Mouse (Mus musculus) megakaryocyte, adult 5-6 weeks (primary cell): ENCODE measurements around the gene Pdcd2. TPM values are rescaled to one million over a fixed set of nuclear protein-coding genes. Genes with fewer than 3 reads are reported as not detected.
A peak's percentile ranks its signal among the peaks of the same experiment; 100 is the strongest.
"Not testable (repeated sequence)": the region's sequence is repeated elsewhere in the genome, so short reads cannot be mapped to it uniquely, and the experiment has no call there.

Experiments
- ATAC-seq: 2 replicates; pipeline ENCODE4 v1.8.0; 2016; ENCODE audit warnings: mild to moderate bottlenecking, inconsistent platforms; ENCODE audit not compliant: poor library complexity, severe bottlenecking
- total RNA-seq, 2 experiments: library from RNA; stranded (forward) in 1 of 2; stranded (reverse) in 1 of 2; fragments of 153-499, 151-499 nt in 1 of 2; fragments of 221-1000, 200-1000 nt in 1 of 2; gene quantifications; 2 replicates each; pipeline versions ENCODE4 v1.2.3 to v1.2.4; 2015 to 2017

Pdcd2 gene
- total RNA-seq (2015) = 33.8 and 35.0 TPM in 2 replicates
- total RNA-seq (2017) = 30.7 and 48.8 TPM in 2 replicates

GRCm38 (mm10) chr17:15526986-15527810 lies at the start of gene Pdcd2:
Pdcd2 (minus strand) TSS chr17:15527301.
- peak; percentile 96 for ATAC-seq

- no peak for ATAC-seq
Measured at GRCm38 (mm10) chr17:15575056-15575455, 48.0 kb upstream of the Pdcd2 start.

GRCm38 (mm10) chr17:15566908-15567307 lies 39.8 kb upstream of the Pdcd2 start:
- ATAC-seq = no peak

GRCm38 (mm10) chr17:15564928-15565300 lies 37.8 kb upstream of the Pdcd2 start:
- no peak for ATAC-seq

- peak; percentile 99 for ATAC-seq
Measured at GRCm38 (mm10) chr17:15564014-15564927, 37.2 kb upstream of the Pdcd2 start, which contains the start of gene Prdm9. Prdm9 (minus strand) TSS chr17:15564354.

GRCm38 (mm10) chr17:15559946-15560345 lies 32.8 kb upstream of the Pdcd2 start:
- no peak for ATAC-seq

GRCm38 (mm10) chr17:15549713-15550112 lies 22.6 kb upstream of the Pdcd2 start:
- ATAC-seq = no peak

- no peak for ATAC-seq
Measured at GRCm38 (mm10) chr17:15546440-15546839, 19.3 kb upstream of the Pdcd2 start.

- ATAC-seq = not testable (repeated sequence)
Measured at GRCm38 (mm10) chr17:15543868-15544267, 16.8 kb upstream of the Pdcd2 start.

- no peak for ATAC-seq
Measured at GRCm38 (mm10) chr17:15540309-15540708, 13.2 kb upstream of the Pdcd2 start.

GRCm38 (mm10) chr17:15536457-15536904 lies 9.4 kb upstream of the Pdcd2 start:
- ATAC-seq = peak; percentile 55

GRCm38 (mm10) chr17:15535943-15536342 lies 8.8 kb upstream of the Pdcd2 start:
- ATAC-seq = peak; percentile 55

- peak; percentile 55 for ATAC-seq
Measured at GRCm38 (mm10) chr17:15535162-15535800, 8.2 kb upstream of the Pdcd2 start.

GRCm38 (mm10) chr17:15530141-15530540 lies 3.0 kb upstream of the Pdcd2 start:
- no peak for ATAC-seq

- ATAC-seq = no peak
Measured at GRCm38 (mm10) chr17:15528887-15529286, 1.8 kb upstream of the Pdcd2 start.

- no peak for ATAC-seq
Measured at GRCm38 (mm10) chr17:15527811-15528136, 673 bp upstream of the Pdcd2 start.

GRCm38 (mm10) chr17:15526304-15526703 lies 797 bp downstream of the Pdcd2 start:
- ATAC-seq = no peak

GRCm38 (mm10) chr17:15518766-15519165 lies 8.3 kb downstream of the Pdcd2 start:
- no peak for ATAC-seq

- no peak for ATAC-seq
Measured at GRCm38 (mm10) chr17:15518186-15518585, 8.9 kb downstream of the Pdcd2 start.

- ATAC-seq = no peak
Measured at GRCm38 (mm10) chr17:15517776-15518175, 9.3 kb downstream of the Pdcd2 start.

- ATAC-seq = no peak
Measured at GRCm38 (mm10) chr17:15510694-15511093, 16.4 kb downstream of the Pdcd2 start.
